Mouse (Mus musculus): ENCODE data around the gene Arhgef28. TPM values are rescaled to one million over a fixed set of nuclear protein-coding genes. Genes with fewer than 3 reads are reported as not detected.

Arhgef28 gene
- polyA plus RNA-seq, 1 experiment from 2014 or later: 0.74 TPM

DNA sequence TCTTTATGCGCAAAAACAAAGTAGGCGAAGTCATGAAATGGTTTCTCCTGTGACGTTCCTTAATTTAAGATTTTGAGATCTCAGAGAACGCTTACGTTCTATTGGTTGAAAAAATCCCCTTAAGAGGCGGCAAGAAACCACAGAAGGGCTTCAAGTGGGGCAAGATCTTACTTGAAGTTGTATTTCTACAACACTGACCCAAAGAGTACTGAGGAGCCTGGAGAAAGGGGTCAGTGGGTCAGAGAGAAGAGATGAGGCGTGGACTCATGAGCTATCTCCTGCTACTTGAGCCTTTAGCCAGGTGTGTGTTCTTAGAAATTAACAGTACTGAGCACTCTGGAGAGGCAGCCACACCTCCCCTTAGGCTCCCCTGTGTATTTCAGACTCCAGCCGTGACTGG is 44.7 kb downstream of the Arhgef28 start:
- no peak overlapping the region for H3K4me3 ChIP-seq (ENCODE audit: low read depth, low read length)
- no peak overlapping the region for H3K4me2 ChIP-seq (ENCODE audit: low read depth, low read length)
- H3K9ac ChIP-seq (replicated peaks): no peak overlapping the region
- TF ChIP-seq EP300 (IDR thresholded peaks at IDR 0.05; ENCODE audit: low read depth): no peak
- no peaks in the 10 kb centered on the region for H3K4me1 ChIP-seq (ENCODE audit: insufficient read depth)
- H3K9me3 ChIP-seq (ENCODE audit: low read length): no peaks in the 10 kb centered on the region
- no peaks in the 10 kb centered on the region for H3K36me3 ChIP-seq (replicated peaks; ENCODE audit: insufficient read depth, low read length)
- 0 out of 2 replicates have a peak, but pooled peaks cover 4% of the 10 kb centered on the region for H3K27me3 ChIP-seq (ENCODE audit: insufficient read depth, low read length)
- WGBS (ENCODE audit: insufficient replicate concordance): 81% methylated on average over 8 of the region's 8 CpGs
- ATAC-seq (no peak), DNase-seq (no peak)
- no peak overlapping the region for H3K27ac ChIP-seq (ENCODE audit: low read depth)

DNA sequence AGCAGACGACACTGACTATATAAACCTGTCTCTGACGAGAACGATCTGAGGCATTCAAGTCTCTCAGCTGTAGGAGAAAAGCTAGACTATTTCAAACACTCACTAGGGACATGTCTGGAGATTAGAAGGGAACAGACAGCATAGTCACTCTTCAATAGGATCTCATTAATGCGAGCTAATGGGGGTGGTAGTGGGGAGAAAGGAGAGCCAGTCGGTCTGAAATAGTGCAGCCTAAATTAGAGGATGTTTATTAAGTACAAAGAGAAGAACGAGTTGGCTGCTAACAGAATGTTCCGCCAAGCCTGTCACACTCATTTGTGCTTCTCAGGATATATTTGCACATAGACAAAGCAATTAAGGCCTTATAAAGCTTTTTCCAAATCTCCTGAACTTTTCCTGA is 49.6 kb downstream of the Arhgef28 start:
- H3K4me3 ChIP-seq (ENCODE audit: low read depth, low read length): no peak overlapping the region
- no peak overlapping the region for H3K4me2 ChIP-seq (ENCODE audit: low read depth, low read length)
- no peaks in the 10 kb centered on the region for H3K9me3 ChIP-seq (ENCODE audit: low read length)
- no peak overlapping the region for H3K9ac ChIP-seq (replicated peaks)
- no peaks in the 10 kb centered on the region for H3K27me3 ChIP-seq (ENCODE audit: insufficient read depth, low read length)
- no peak for TF ChIP-seq EP300 (IDR thresholded peaks at IDR 0.05; ENCODE audit: low read depth)
- no peak for TF ChIP-seq CTCF (IDR thresholded peaks at IDR 0.05; ENCODE audit: low read depth)
- 80% methylated on average over 7 of the region's 7 CpGs for WGBS (ENCODE audit: insufficient replicate concordance)
- ATAC-seq (no peak), DNase-seq (no peak)
- no peaks in the 10 kb centered on the region for H3K4me1 ChIP-seq (ENCODE audit: insufficient read depth)
- H3K27ac ChIP-seq (ENCODE audit: low read depth): no peak overlapping the region
- no peaks in the 10 kb centered on the region for H3K36me3 ChIP-seq (replicated peaks; ENCODE audit: insufficient read depth, low read length)

DNA sequence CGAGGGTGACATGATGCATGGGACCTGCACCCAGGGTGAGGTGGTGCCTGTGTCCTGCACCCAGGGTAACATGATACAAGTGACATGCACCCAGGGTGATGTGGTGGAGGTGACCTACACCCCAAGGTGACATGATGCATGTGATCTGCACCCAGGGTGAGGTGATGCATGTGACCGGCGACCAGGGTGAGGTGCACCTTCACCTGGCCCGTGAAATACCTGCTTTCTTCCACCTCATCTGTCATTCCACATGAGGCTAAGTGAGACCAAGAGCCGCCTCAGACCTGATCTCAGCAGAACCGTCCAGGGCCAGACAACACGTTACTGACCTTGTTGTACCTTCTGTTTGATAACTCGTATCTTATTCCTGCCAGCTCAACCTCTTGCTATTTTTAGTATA is 53.5 kb downstream of the Arhgef28 start:
- H3K9ac ChIP-seq (replicated peaks): no peak overlapping the region
- no peak overlapping the region for H3K4me3 ChIP-seq (ENCODE audit: low read depth, low read length)
- DNase-seq (no peak), ATAC-seq (no peak)
- no peaks in the 10 kb centered on the region for H3K27me3 ChIP-seq (ENCODE audit: insufficient read depth, low read length)
- H3K36me3 ChIP-seq (replicated peaks; ENCODE audit: insufficient read depth, low read length): no peaks in the 10 kb centered on the region
- no peak overlapping the region for H3K4me2 ChIP-seq (ENCODE audit: low read depth, low read length)
- TF ChIP-seq EP300 (IDR thresholded peaks at IDR 0.05; ENCODE audit: low read depth) (no peak), CTCF (IDR thresholded peaks at IDR 0.05; ENCODE audit: low read depth) (no peak)
- no peak overlapping the region for H3K27ac ChIP-seq (ENCODE audit: low read depth)
- WGBS (ENCODE audit: insufficient replicate concordance): 73% methylated on average over 8 of the region's 8 CpGs
- H3K4me1 ChIP-seq (ENCODE audit: insufficient read depth): no peaks in the 10 kb centered on the region
- H3K9me3 ChIP-seq (ENCODE audit: low read length): no peaks in the 10 kb centered on the region

DNA sequence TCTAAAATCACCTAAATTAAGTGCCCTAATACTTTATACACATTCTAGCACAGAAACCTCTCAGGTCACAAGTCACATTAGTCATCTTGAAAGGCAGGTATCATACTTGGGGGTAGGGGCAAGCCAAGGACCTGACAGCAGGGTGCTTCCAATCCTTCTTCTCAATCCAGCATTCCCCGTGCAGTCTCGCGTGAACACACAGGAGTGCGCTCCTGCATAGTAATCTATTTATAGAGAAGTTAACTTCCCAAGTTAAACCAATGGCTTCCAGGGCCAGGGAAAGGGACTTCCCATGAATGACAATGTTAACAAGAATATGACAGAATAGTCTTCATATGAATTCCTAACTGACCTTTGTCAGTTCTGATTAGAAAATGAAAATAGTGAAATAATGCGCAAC is 58.7 kb downstream of the Arhgef28 start:
- no peak for DNase-seq
- no peak for TF ChIP-seq CTCF (IDR thresholded peaks at IDR 0.05; ENCODE audit: low read depth)
- TF ChIP-seq EP300 (IDR thresholded peaks at IDR 0.05; ENCODE audit: low read depth): no peak
- Histone ChIP-seq H3K9ac (replicated peaks) (no peak overlapping the region), H3K27me3 (ENCODE audit: insufficient read depth, low read length) (no peaks in the 10 kb centered on the region), H3K27ac (ENCODE audit: low read depth) (no peak overlapping the region), H3K9me3 (ENCODE audit: low read length) (no peaks in the 10 kb centered on the region), H3K4me2 (ENCODE audit: low read depth, low read length) (no peak overlapping the region), H3K4me1 (ENCODE audit: insufficient read depth) (no peaks in the 10 kb centered on the region), H3K4me3 (ENCODE audit: low read depth, low read length) (no peak overlapping the region), H3K36me3 (replicated peaks; ENCODE audit: insufficient read depth, low read length) (no peaks in the 10 kb centered on the region)
- ATAC-seq: no peak
- WGBS (ENCODE audit: insufficient replicate concordance): 86% methylated on average over 5 of the region's 5 CpGs

DNA sequence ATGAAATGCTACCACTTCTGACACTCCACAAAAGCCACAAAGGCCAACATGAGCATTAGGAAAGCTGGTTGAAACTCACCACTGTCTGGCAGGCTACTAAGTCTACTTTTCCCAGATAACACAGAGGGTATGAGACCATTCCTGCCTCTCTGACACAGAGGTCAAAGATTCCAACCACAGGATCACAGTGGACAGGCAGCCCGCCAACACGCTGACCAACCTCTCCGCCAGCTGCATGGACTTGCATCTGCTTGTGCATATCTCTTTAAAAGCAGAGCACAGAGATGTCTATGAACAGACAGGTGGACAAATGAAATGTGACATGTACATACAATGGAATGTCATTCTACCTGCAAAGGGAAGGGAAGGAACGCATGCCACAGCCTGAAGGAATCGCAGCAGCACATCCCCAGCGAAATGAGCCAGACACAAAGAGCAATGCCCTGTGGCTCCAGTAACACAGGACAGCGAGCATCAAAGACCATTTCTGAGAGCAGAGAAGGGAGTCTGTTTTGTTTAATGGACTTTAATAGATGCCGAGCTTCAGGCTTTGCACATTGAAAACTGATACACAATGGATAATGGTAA is 59.6 kb downstream of the Arhgef28 start:
- DNase-seq (no peak), ATAC-seq (no peak)
- Histone ChIP-seq H3K4me2 (ENCODE audit: low read depth, low read length) (no peak overlapping the region), H3K36me3 (replicated peaks; ENCODE audit: insufficient read depth, low read length) (no peaks in the 10 kb centered on the region), H3K9ac (replicated peaks) (no peak overlapping the region), H3K27ac (ENCODE audit: low read depth) (no peak overlapping the region), H3K4me1 (ENCODE audit: insufficient read depth) (no peaks in the 10 kb centered on the region), H3K9me3 (ENCODE audit: low read length) (no peaks in the 10 kb centered on the region), H3K4me3 (ENCODE audit: low read depth, low read length) (no peak overlapping the region), H3K27me3 (ENCODE audit: insufficient read depth, low read length) (no peaks in the 10 kb centered on the region)
- no peak for TF ChIP-seq CTCF (IDR thresholded peaks at IDR 0.05; ENCODE audit: low read depth)
- TF ChIP-seq EP300 (IDR thresholded peaks at IDR 0.05; ENCODE audit: low read depth): no peak
- 80% methylated on average over 8 of the region's 8 CpGs for WGBS (ENCODE audit: insufficient replicate concordance)

DNA sequence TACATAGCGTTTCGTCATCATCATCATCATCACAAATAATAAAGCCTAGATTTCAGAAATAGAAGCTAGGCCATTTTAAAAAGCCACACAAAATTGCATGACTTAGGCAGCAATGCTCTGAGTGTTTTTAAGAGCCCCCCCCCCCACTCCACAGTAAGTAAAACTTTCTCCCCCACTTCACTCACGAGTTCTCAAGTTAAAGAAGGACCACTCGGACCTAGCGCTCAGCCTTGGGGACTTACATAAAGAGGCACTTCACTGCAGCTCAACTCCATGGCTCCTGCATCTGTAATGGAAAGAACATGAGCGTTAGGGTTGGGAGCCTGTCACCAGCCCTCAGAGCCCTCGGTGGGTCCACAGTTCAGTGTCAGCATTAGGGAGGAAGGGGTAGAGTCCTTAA is 60.9 kb downstream of the Arhgef28 start:
- WGBS (ENCODE audit: insufficient replicate concordance): 77% methylated on average over 7 of the region's 7 CpGs
- DNase-seq: no peak

DNA sequence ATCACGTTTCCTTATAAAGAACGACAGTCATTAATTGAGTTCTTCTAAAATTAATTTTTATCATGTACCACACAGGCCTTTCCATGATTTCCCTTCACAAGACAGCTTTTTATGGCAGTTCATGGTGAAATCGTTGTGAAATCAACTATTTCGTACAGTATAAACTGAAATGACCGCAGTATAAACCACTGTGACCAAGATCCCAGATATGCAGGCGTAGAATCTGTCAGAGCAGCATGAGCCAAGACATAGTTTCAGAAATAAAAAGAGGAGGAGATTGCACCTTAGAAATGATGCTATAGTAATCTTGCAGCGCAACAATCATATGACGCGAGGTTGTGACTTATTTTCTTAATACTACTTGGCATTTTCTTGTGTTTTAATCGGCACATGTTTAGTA is 63.2 kb downstream of the Arhgef28 start:
- DNase-seq (no peak), ATAC-seq (no peak)
- Histone ChIP-seq H3K27me3 (ENCODE audit: insufficient read depth, low read length) (no peaks in the 10 kb centered on the region), H3K27ac (ENCODE audit: low read depth) (no peak overlapping the region), H3K36me3 (replicated peaks; ENCODE audit: insufficient read depth, low read length) (no peaks in the 10 kb centered on the region), H3K4me1 (ENCODE audit: insufficient read depth) (no peaks in the 10 kb centered on the region), H3K4me3 (ENCODE audit: low read depth, low read length) (no peak overlapping the region), H3K9me3 (ENCODE audit: low read length) (no peaks in the 10 kb centered on the region), H3K9ac (replicated peaks) (no peak overlapping the region), H3K4me2 (ENCODE audit: low read depth, low read length) (no peak overlapping the region)
- WGBS (ENCODE audit: insufficient replicate concordance): 80% methylated on average over 10 of the region's 10 CpGs
- TF ChIP-seq CTCF (IDR thresholded peaks at IDR 0.05; ENCODE audit: low read depth) (no peak), EP300 (IDR thresholded peaks at IDR 0.05; ENCODE audit: low read depth) (no peak)

More for the DNA sequence above, 60.9 kb downstream of the Arhgef28 start:
- Histone ChIP-seq H3K27me3 (ENCODE audit: insufficient read depth, low read length) (no peaks in the 10 kb centered on the region), H3K4me1 (ENCODE audit: insufficient read depth) (no peaks in the 10 kb centered on the region), H3K4me3 (ENCODE audit: low read depth, low read length) (no peak overlapping the region), H3K27ac (ENCODE audit: low read depth) (no peak overlapping the region), H3K36me3 (replicated peaks; ENCODE audit: insufficient read depth, low read length) (no peaks in the 10 kb centered on the region), H3K4me2 (ENCODE audit: low read depth, low read length) (no peak overlapping the region), H3K9ac (replicated peaks) (no peak overlapping the region), H3K9me3 (ENCODE audit: low read length) (no peaks in the 10 kb centered on the region)
- ATAC-seq: no peak
- TF ChIP-seq EP300 (IDR thresholded peaks at IDR 0.05; ENCODE audit: low read depth) (no peak), CTCF (IDR thresholded peaks at IDR 0.05; ENCODE audit: low read depth) (no peak)
